Mouse (Mus musculus): ENCODE data around the gene Lum.

GRCm38 (mm10) chr10:97536921-97537320 is 28.0 kb upstream of the Lum start:
- no peak for TF ChIP-seq POLR2A (IDR thresholded peaks at IDR 0.05; ENCODE audit: borderline replicate concordance, extremely low read depth, low read depth, low read length)
- no peak for TF ChIP-seq CTCF (IDR thresholded peaks at IDR 0.05; ENCODE audit: insufficient read depth, low read length)

Data from lung, adult 2 months (tissue).